Mouse (Mus musculus): ENCODE measurements around the gene Olfr547.

Olfr547 gene

GRCm38 (mm10) chr7:102566219-102566618 lies 31.7 kb downstream of the Olfr547 start:
- no peak for DNase-seq (ENCODE audit: low read depth, low spot score)

- DNase-seq (ENCODE audit: low read depth, low spot score): no peak
These were observed 36.6 kb downstream of the Olfr547 start, which contains the start of gene Olfr550 for GRCm38 (mm10) chr7:102571142-102571541. Gene Olfr550, plus strand, starts transcription at chr7:102571442.

GRCm38 (mm10) chr7:102573174-102573830 lies 38.8 kb downstream of the Olfr547 start:
- no peak for DNase-seq (ENCODE audit: low read depth, low spot score)

GRCm38 (mm10) chr7:102575998-102576397 lies 41.4 kb downstream of the Olfr547 start:
- DNase-seq (ENCODE audit: low read depth, low spot score): no peak
